Mouse (Mus musculus): ENCODE measurements around the gene Arid1b.

DNA sequence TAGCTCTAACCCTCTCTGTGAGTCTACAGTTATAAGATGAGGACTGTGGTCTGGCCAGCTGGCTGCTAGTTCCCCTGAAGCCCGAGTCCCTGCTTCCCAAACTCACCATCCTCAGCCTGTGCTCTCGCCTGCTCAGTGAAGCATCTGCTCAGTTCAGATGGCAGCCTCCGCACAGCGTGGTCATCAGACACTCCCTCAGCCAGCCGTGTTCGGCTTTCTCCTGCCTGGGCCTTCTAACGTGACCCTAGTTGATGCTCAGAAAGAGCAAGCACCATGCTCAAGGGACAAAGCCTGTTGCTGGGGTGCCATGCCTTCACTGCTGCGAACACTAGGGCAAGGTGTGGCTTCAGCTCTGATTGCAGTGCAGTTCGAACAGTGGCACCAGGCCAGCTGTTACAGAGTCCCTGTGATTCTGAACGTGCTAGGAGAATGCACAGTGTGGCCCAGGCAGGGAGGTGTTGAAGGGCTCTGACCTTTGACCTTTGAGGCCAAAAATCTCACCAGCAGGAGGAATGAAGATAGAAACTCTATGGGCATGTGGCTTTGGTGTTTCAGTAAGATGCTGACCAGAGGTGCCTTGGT lies 222.9 kb downstream of the Arid1b start:
- TF ChIP-seq CTCF (IDR thresholded peaks at IDR 0.05; ENCODE audit: low read depth, low read length) (peak; percentile 41; the same call in 1 of the 2 replicates), POLR2A (IDR thresholded peaks at IDR 0.05; ENCODE audit: extremely low read depth, insufficient read depth, low read length) (no peak)
